Mouse (Mus musculus): ENCODE data around the gene Vmn1r172. TPM values are rescaled to one million over a fixed set of nuclear protein-coding genes. Genes with fewer than 3 reads are reported as not detected.
"Not testable (repeated sequence)": the region's sequence is repeated elsewhere in the genome, so short reads cannot be mapped to it uniquely, and the experiment has no call there.

Gene Vmn1r172
- total RNA-seq (2021), result not detected

DNA sequence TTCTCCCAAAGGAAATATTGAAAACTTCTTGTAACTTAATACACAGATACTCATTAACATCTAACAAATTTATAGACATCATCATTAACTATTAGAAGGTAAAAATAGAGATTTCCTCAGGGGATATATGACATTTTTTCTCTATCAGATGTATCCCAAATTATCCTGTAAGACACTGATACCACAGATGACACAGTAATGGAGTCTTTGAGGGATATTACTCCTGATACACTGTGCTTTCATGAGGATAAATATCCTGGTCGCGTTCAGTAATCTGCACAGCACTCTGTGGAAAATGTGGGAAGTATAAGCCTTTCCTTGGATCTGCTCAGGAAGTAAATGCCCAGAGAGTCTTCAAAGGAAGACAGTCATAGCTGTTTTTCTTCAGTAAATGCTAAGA lies at the start of gene Vmn1r172:
Gene Vmn1r172, plus strand, starts transcription at position 301 of the 400 bp plus-strand sequence.
- DNase-seq (ENCODE audit: low spot score in 2 of 2), result no peak
- intact Hi-C loops (cut with DNase I), result no loop called here

DNA sequence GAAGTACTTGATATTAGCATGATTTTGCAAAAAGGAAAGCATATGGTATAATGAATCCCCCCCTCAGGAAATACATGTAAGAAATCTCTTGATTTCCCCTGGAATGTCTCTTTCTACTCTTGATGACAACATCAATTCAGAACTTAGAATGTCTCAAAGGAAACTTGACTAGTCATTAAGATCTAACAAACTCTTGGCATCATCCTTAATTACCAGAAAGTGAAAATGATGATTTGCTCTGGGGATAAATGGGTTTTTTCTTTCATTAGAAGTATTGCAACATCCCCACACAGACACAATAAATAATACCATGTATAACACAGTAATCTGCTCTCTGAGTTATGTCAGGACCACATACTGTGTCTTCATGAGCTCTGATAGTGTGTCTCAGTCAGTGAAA lies 27.7 kb upstream of the Vmn1r172 start, which contains the start of gene Vmn1r171:
Gene Vmn1r171, plus strand, starts transcription at position 301 of the 400 bp plus-strand sequence.
- intact Hi-C loops (cut with DNase I), result no loop called here

GRCm38 (mm10) chr7:23700403-23700802 lies 42.3 kb downstream of the Vmn1r172 start, which contains the start of gene Vmn1r173:
Gene Vmn1r173 (plus strand): TSS chr7:23700703.
- DNase-seq (ENCODE audit: low spot score in 2 of 2); intact Hi-C loops (cut with DNase I): not testable (repeated sequence)

More for the DNA sequence above, 27.7 kb upstream of the Vmn1r172 start, which contains the start of gene Vmn1r171:
- no peak for DNase-seq (ENCODE audit: low spot score in 2 of 2)

Other genes with a start within 250 kb of the Vmn1r172 start
- not detected for gene Vmn1r167, start 151.1 kb upstream of the Vmn1r172 start, total RNA-seq (2021)
- not detected for gene Vmn1r168, start 118.6 kb upstream of the Vmn1r172 start, total RNA-seq (2021)
- not detected for gene Vmn1r169, start 82.8 kb upstream of the Vmn1r172 start, total RNA-seq (2021)
- gene Vmn1r170, start 52.1 kb upstream of the Vmn1r172 start, total RNA-seq (2021), result not detected
- not detected for gene Vmn1r171, start 27.6 kb upstream of the Vmn1r172 start, total RNA-seq (2021)
- not detected for gene Vmn1r173, start 42.4 kb downstream of the Vmn1r172 start, total RNA-seq (2021)
- gene Vmn1r174, start 94.0 kb downstream of the Vmn1r172 start, total RNA-seq (2021), result not detected
- gene Vmn1r175, start 152.3 kb downstream of the Vmn1r172 start, total RNA-seq (2021), result not detected
- not detected for gene Vmn1r176, start 179.1 kb downstream of the Vmn1r172 start, total RNA-seq (2021)
- gene Vmn1r177, start 208.1 kb downstream of the Vmn1r172 start, total RNA-seq (2021), result not detected
- not detected for gene Vmn1r178, start 233.7 kb downstream of the Vmn1r172 start, total RNA-seq (2021)